Mouse (Mus musculus): ENCODE data around the gene Coq4.

Gene Coq4

DNA sequence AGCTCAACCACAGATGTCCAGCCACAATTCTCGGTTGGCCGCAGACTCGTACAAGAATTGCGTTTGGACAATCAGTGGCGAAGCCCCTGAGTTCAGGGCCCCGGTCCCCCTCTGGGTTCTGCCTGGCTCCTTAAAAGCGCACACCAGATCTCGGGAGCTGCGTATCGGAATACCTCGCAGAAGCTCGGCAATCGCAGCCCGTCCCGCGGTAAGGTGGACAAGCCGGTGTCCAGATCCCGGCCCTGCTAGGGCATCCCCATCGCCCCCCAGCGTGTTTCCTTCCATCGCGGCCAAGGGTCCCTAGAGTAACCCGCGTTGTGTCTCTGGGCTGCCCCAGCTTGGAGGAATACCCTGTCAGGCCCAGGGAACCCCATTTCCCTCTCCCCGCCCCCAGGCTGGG lies 58.3 kb downstream of the Coq4 start:
- no peak for DNase-seq (ENCODE audit: low spot score in 2 of 2)

DNA sequence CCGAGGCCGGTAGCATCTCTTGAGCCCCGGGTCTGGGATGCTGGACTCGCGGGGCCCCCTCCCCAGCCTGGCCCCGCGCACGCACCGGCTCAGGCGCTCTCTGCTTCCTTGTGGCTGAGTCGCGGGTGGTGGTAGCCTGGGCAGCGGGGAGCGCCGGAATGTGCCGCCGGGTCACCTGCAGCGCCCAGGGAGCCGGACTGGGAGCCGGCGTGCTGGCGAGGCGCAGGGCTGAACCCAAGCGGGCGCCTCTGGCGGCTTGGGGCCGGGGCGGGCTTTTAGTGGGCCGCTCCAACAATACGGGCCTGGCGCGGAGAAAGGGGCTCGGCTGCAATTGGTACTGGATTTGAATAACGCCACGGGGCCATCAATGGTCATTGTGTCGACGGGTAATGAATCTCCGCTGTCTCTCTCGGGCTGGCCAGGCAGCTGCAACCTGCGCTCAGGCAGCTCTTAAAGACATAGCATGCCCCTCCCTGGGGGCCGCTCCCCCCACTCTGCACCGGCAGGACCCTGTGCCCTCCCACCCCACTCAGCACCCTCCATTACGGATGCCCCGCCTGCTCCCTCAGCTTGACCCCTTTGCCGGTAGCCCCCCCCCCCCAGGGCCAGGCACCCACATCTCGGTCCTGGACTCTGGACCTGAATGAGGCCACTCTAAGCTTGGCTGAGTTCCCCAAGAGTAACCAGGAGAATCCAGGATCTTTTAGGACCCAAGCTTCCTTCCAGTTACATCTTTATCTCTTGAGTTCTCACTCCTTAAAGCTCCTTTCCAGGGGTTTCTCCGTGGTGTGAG lies 59.0 kb downstream of the Coq4 start:
- no peak for DNase-seq (ENCODE audit: low spot score in 2 of 2)

GRCm38 (mm10) chr2:29846911-29847310 lies 59.6 kb downstream of the Coq4 start:
- DNase-seq (ENCODE audit: low spot score in 2 of 2), result no peak

Measured in cerebellum, postnatal 4 days (tissue).